Mouse (Mus musculus): ENCODE data around the gene 2410131K14Rik.

Gene 2410131K14Rik

DNA sequence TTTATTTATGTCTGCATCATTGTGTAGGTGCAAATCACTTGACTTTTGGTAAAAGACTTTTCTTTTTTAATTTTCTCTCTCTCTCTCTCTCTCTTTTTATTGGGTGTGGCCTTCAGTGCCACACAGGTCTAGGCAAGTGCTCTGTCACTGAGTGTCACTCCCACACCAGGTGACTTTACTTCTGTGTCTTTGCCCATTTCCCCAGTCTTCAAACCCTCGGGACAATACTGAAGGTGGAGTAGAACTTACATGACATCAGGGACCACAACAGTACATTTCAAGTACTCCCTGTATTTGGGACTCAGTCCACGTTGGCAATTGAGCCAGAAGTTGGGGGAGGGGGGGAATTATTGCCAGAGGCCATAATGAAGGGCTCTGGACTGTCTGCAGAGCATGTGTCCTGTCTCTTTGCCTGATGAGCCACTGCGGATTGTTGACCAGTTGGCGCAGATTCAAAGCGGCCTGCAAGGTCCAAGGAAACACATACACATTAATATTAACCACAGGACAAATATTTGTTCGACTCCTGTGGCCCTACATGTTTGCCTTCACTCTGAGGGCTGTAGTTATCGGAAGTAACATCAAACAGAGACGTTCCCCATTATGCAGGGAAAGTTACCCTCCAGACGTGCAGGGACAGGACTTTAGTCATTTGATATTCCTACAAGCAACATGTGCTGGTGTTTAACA, 57.6 kb downstream of the 2410131K14Rik start:
- in situ Hi-C loops (cut with MboI; ENCODE audit: low sequenced_read_pairs): no loop called here

- in situ Hi-C loops (cut with MboI; ENCODE audit: low sequenced_read_pairs): no loop called here
Observed at GRCm38 (mm10) chr5:118304970-118305618, 60.1 kb downstream of the 2410131K14Rik start.

GRCm38 (mm10) chr5:118310389-118310788, 65.4 kb downstream of the 2410131K14Rik start:
- in situ Hi-C loops (cut with MboI; ENCODE audit: low sequenced_read_pairs): no loop called here

DNA sequence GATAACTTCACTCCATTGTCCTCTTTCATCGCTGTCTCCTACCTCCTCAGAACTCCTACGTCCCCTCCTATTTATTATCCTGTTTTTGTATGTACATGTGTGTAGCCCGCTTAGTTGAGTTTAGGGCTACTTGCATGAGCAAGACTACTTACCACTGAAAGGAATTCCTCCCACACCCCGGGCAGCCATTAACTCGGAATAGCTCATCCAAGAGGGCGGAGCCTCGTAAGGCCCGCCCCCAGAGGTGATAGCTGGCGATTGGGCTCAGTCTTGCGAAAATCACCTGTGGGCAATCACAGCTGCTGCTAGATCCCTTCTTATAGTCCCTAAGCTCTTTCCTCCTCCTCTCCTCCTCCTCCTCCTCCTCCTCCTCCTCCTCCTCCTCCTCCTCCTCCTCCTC, 66.2 kb downstream of the 2410131K14Rik start:
- in situ Hi-C loops (cut with MboI; ENCODE audit: low sequenced_read_pairs): no loop called here

DNA sequence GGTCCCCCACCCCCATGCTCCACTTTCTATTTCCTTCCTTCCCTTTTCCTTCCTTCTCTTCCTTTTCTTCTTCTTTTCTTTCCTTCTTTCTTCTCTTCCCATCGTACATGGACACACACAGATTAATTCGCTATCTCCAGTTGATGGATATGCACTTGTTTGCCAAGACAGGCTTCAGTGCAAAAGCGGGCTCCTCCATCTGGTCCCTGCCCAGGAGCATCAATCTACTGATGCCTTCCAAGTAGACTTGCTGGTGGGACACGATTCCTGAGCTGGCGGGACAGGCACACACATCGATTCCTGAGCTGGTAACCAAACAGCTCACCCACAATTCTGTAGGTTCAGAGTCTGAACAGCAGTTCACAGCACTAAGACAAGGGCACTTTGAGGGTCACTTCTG, 68.7 kb downstream of the 2410131K14Rik start:
- in situ Hi-C loops (cut with MboI; ENCODE audit: low sequenced_read_pairs): no loop called here

All from CH12F3 (cell line).